Mouse (Mus musculus): ENCODE measurements around the gene Kcnh5.

DNA sequence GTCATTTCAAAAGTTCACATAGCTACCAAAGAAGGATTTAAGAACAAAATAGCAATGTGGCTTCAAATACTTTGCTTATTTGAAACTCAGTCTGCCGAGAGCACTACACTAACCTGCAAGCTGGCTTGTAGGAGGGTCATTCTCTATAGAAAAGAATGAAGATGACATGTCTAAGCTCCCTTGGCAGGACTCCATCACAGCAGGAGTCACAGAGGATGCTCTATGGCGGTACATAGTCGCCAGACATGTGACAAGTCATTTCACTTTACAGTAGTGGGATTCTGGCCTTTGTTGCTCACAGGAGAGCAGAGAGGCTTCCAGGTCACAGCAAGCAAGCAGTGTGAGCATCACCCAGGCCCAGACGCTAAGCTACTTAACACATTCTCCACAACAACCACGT is 85.2 kb downstream of the Kcnh5 start:
- no peak for TF ChIP-seq EP300 (IDR thresholded peaks at IDR 0.05; ENCODE audit: low read depth)
- TF ChIP-seq CTCF (IDR thresholded peaks at IDR 0.05; ENCODE audit: low read depth), result no peak

Data from heart, postnatal 0 days (tissue).